Mouse (Mus musculus): ENCODE measurements around the gene Dirc2. TPM values are rescaled to one million over a fixed set of nuclear protein-coding genes. Genes with fewer than 3 reads are reported as not detected.

Dirc2 gene
- polyA plus RNA-seq, 1 experiment from 2014 or later: 6.2 TPM

GRCm38 (mm10) chr16:35769878-35770657 is 912 bp upstream of the Dirc2 start, which contains the start of gene Hspbap1:
Hspbap1 (plus strand) TSS chr16:35770375.
- TF ChIP-seq CTCF (IDR thresholded peaks at IDR 0.05; ENCODE audit: low read depth): no peak
- no peak for TF ChIP-seq EP300 (IDR thresholded peaks at IDR 0.05; ENCODE audit: low read depth)
- no peaks in the 10 kb centered on the region for H3K36me3 ChIP-seq (replicated peaks; ENCODE audit: insufficient read depth, low read length)
- no peaks in the 10 kb centered on the region for H3K27me3 ChIP-seq (ENCODE audit: insufficient read depth, low read length)
- no peaks in the 10 kb centered on the region for H3K9me3 ChIP-seq (ENCODE audit: low read length)
- ATAC-seq (peak; percentile 79), DNase-seq (peak; percentile 95)
- H3K4me1 ChIP-seq (ENCODE audit: insufficient read depth): peaks cover 38% of the 10 kb centered on the region
- peak within 1 kb of the TSS; percentile 86 for H3K4me3 ChIP-seq (ENCODE audit: low read depth, low read length)
- H3K27ac ChIP-seq (ENCODE audit: low read depth): peak within 1 kb of the TSS; percentile 82
- peak within 1 kb of the TSS; percentile 78 for H3K4me2 ChIP-seq (ENCODE audit: low read depth, low read length)
- under 1% methylated on average over 51 of the region's 51 CpGs for WGBS (ENCODE audit: insufficient replicate concordance)
- peak within 1 kb of the TSS; percentile 93 for H3K9ac ChIP-seq (replicated peaks)

- H3K4me1 ChIP-seq (ENCODE audit: insufficient read depth): peaks cover 48% of the 10 kb centered on the region
- H3K4me2 ChIP-seq (ENCODE audit: low read depth, low read length): peak overlapping the region; percentile 78
- peak overlapping the region; percentile 82 for H3K27ac ChIP-seq (ENCODE audit: low read depth)
- DNase-seq (no peak), ATAC-seq (no peak)
- H3K27me3 ChIP-seq (ENCODE audit: insufficient read depth, low read length): no peaks in the 10 kb centered on the region
- peak overlapping the region; percentile 93 for H3K9ac ChIP-seq (replicated peaks)
- peak overlapping the region; percentile 86 for H3K4me3 ChIP-seq (ENCODE audit: low read depth, low read length)
- TF ChIP-seq CTCF (IDR thresholded peaks at IDR 0.05; ENCODE audit: low read depth) (no peak), EP300 (IDR thresholded peaks at IDR 0.05; ENCODE audit: low read depth) (no peak)
- no peaks in the 10 kb centered on the region for H3K36me3 ChIP-seq (replicated peaks; ENCODE audit: insufficient read depth, low read length)
- no peaks in the 10 kb centered on the region for H3K9me3 ChIP-seq (ENCODE audit: low read length)
- 28% methylated on average over 6 of the region's 6 CpGs for WGBS (ENCODE audit: insufficient replicate concordance)
Observed at GRCm38 (mm10) chr16:35768469-35768784, 729 bp downstream of the Dirc2 start.

- Histone ChIP-seq H3K27ac (ENCODE audit: low read depth) (no peak overlapping the region), H3K4me2 (ENCODE audit: low read depth, low read length) (no peak overlapping the region; the same call in 1 of the 2 replicates), H3K9ac (replicated peaks) (no peak overlapping the region), H3K27me3 (ENCODE audit: insufficient read depth, low read length) (no peaks in the 10 kb centered on the region), H3K36me3 (replicated peaks; ENCODE audit: insufficient read depth, low read length) (no peaks in the 10 kb centered on the region), H3K4me3 (ENCODE audit: low read depth, low read length) (no peak overlapping the region), H3K4me1 (ENCODE audit: insufficient read depth) (peaks cover 49% of the 10 kb centered on the region), H3K9me3 (ENCODE audit: low read length) (no peaks in the 10 kb centered on the region)
- DNase-seq: no peak
- TF ChIP-seq CTCF (IDR thresholded peaks at IDR 0.05; ENCODE audit: low read depth) (no peak), EP300 (IDR thresholded peaks at IDR 0.05; ENCODE audit: low read depth) (no peak)
- ATAC-seq: no peak
- WGBS (ENCODE audit: insufficient replicate concordance): 76% methylated on average over 3 of the region's 3 CpGs
Observed at GRCm38 (mm10) chr16:35766366-35766765, 2.8 kb downstream of the Dirc2 start.

- 32% methylated on average over 2 of the region's 2 CpGs for WGBS (ENCODE audit: insufficient replicate concordance)
- no peak overlapping the region for H3K4me2 ChIP-seq (ENCODE audit: low read depth, low read length)
- no peaks in the 10 kb centered on the region for H3K27me3 ChIP-seq (ENCODE audit: insufficient read depth, low read length)
- peaks cover 47% of the 10 kb centered on the region for H3K4me1 ChIP-seq (ENCODE audit: insufficient read depth)
- H3K36me3 ChIP-seq (replicated peaks; ENCODE audit: insufficient read depth, low read length): no peaks in the 10 kb centered on the region
- no peak overlapping the region for H3K4me3 ChIP-seq (ENCODE audit: low read depth, low read length)
- no peak overlapping the region for H3K27ac ChIP-seq (ENCODE audit: low read depth)
- ATAC-seq (no peak), DNase-seq (no peak)
- H3K9ac ChIP-seq (replicated peaks): no peak overlapping the region
- H3K9me3 ChIP-seq (ENCODE audit: low read length): no peaks in the 10 kb centered on the region
- TF ChIP-seq EP300 (IDR thresholded peaks at IDR 0.05; ENCODE audit: low read depth) (no peak), CTCF (IDR thresholded peaks at IDR 0.05; ENCODE audit: low read depth) (no peak)
Observed at GRCm38 (mm10) chr16:35765449-35765848, 3.7 kb downstream of the Dirc2 start.

- ATAC-seq (no peak), DNase-seq (no peak)
- Histone ChIP-seq H3K9ac (replicated peaks) (no peak overlapping the region), H3K9me3 (ENCODE audit: low read length) (no peaks in the 10 kb centered on the region), H3K27me3 (ENCODE audit: insufficient read depth, low read length) (no peaks in the 10 kb centered on the region), H3K27ac (ENCODE audit: low read depth) (peak overlapping the region; percentile 85), H3K4me1 (ENCODE audit: insufficient read depth) (peaks cover 50% of the 10 kb centered on the region), H3K4me3 (ENCODE audit: low read depth, low read length) (no peak overlapping the region), H3K4me2 (ENCODE audit: low read depth, low read length) (peak overlapping the region; percentile 35; the same call in 1 of the 2 replicates), H3K36me3 (replicated peaks; ENCODE audit: insufficient read depth, low read length) (no peaks in the 10 kb centered on the region)
- no peak for TF ChIP-seq EP300 (IDR thresholded peaks at IDR 0.05; ENCODE audit: low read depth)
- TF ChIP-seq CTCF (IDR thresholded peaks at IDR 0.05; ENCODE audit: low read depth): peak; percentile 30; the same call in 1 of the 2 replicates
- WGBS (ENCODE audit: insufficient replicate concordance): 25% methylated on average over 1 of the region's 1 CpGs
Observed at GRCm38 (mm10) chr16:35764941-35765340, 4.2 kb downstream of the Dirc2 start.

- ATAC-seq (peak; percentile 79), DNase-seq (peak; percentile 47)
- H3K4me1 ChIP-seq (ENCODE audit: insufficient read depth): peaks cover 48% of the 10 kb centered on the region
- H3K4me2 ChIP-seq (ENCODE audit: low read depth, low read length): peak overlapping the region; percentile 63
- TF ChIP-seq CTCF (IDR thresholded peaks at IDR 0.05; ENCODE audit: low read depth): no peak
- TF ChIP-seq EP300 (IDR thresholded peaks at IDR 0.05; ENCODE audit: low read depth): peak; percentile 91
- H3K27ac ChIP-seq (ENCODE audit: low read depth): peak overlapping the region; percentile 85
- H3K27me3 ChIP-seq (ENCODE audit: insufficient read depth, low read length): no peaks in the 10 kb centered on the region
- H3K4me3 ChIP-seq (ENCODE audit: low read depth, low read length): peak overlapping the region; percentile 31
- H3K9ac ChIP-seq (replicated peaks): peak overlapping the region; percentile 30; the same call in 1 of the 2 replicates
- H3K9me3 ChIP-seq (ENCODE audit: low read length): no peaks in the 10 kb centered on the region
- WGBS (ENCODE audit: insufficient replicate concordance): 34% methylated on average over 11 of the region's 11 CpGs
- no peaks in the 10 kb centered on the region for H3K36me3 ChIP-seq (replicated peaks; ENCODE audit: insufficient read depth, low read length)
Observed at GRCm38 (mm10) chr16:35763590-35764296, 5.4 kb downstream of the Dirc2 start.

Data from liver, postnatal 0 days (tissue).